Mouse (Mus musculus) olfactory bulb, adult 2 months (tissue): ENCODE measurements around the gene Pla2r1. TPM values are rescaled to one million over a fixed set of nuclear protein-coding genes. Genes with fewer than 3 reads are reported as not detected.

Experiments used
- H3K27ac ChIP-seq: fragments of 200-500 bp; 2 replicates; pipeline ENCODE4 v1.5.1; 2012; ENCODE audit warnings: low read depth, low read length; ENCODE audit not compliant: insufficient read depth
- H3K4me1 ChIP-seq: fragments of 200-500 bp; 2 replicates; pipeline ENCODE4 v1.6.1; 2012; ENCODE audit warnings: low read length; ENCODE audit not compliant: control insufficient read depth, insufficient read depth
- H3K4me3 ChIP-seq: fragments of 200-500 bp; 2 replicates; pipeline ENCODE4 v1.5.1; 2012; ENCODE audit warnings: mild to moderate bottlenecking, low read depth, low read length, moderate library complexity; ENCODE audit not compliant: insufficient read depth
- CTCF ChIP-seq: fragments of 200-500 bp; IDR thresholded peaks from 2 replicates; pipeline ENCODE4 v1.5.1; 2012; ENCODE audit warnings: low read depth, mild to moderate bottlenecking, low read length, moderate library complexity; ENCODE audit not compliant: insufficient read depth
- POLR2A ChIP-seq: fragments of 200-500 bp; IDR thresholded peaks from 2 replicates; pipeline ENCODE4 v1.6.1; 2012; ENCODE audit warnings: mild to moderate bottlenecking, low read depth, low read length, moderate library complexity; ENCODE audit not compliant: insufficient read depth
- WGBS: fragments of 180-500 bp; shearing (Covaris S2); methylation state at CpG from one replicate; pipeline ENCODE4 v1.1.7; 2018; 5-methylcytosine and 5-hydroxymethylcytosine counted together
- polyA plus RNA-seq: library from polyadenylated mRNA; stranded (reverse); fragments of >200 nt; gene quantifications from 2 replicates; pipeline ENCODE4 v1.2.4, GENCODE M21; 2012; ENCODE audit warnings: low replicate concordance; ENCODE audit not compliant: missing spikeins, insufficient read depth, insufficient read length

Gene Pla2r1
- not detected in 2 replicates for polyA plus RNA-seq

DNA sequence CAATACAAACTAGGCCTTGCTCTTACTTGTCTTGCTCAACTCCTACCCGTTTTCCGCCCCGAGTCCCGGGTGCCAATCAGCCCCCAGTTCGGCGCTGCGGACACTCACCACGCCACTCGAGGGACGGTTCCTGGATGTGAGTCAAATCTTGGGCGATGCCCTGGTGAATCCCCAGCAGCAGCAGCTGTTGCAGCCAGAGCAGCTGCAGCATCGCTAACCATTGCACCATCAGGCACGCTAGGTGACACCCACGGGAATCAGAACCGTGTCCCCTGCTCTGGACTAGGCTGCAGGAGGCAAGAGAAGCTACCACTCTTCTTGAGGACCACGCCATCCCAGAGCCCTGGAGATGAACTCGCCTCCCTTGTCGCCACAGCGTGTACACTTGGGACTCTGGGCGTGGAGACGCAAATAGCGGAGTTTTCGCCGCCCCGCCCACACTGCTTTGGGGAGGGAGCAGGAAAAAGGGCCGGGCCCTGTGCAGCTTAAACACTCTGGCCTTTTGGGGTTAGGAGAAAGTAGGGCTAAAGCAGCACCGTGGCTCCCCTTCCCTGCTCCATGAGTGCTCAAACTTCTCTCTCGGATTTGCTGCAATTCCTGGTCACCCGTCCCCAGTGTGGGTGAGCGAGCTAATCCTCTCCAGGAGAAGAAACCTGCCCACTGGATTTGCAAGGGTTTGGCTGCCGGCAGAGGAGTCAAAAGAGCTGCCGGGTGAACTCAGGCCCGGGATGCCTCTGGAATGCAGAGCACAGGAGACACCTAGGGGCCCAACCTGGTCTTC is at the start of gene Pla2r1:
Gene Pla2r1, minus strand, starts transcription at position 407 of the 781 bp plus-strand sequence.
- no peak within 1 kb of the TSS for H3K27ac ChIP-seq
- peak; percentile 13; the same call in 1 of the 2 replicates for TF ChIP-seq CTCF
- no peak for TF ChIP-seq POLR2A
- peaks cover 10% of the 10 kb centered on the region for H3K4me1 ChIP-seq
- 11% methylated on average over 33 of the region's 33 CpGs for WGBS
- H3K4me3 ChIP-seq = peak within 1 kb of the TSS; percentile 29

DNA sequence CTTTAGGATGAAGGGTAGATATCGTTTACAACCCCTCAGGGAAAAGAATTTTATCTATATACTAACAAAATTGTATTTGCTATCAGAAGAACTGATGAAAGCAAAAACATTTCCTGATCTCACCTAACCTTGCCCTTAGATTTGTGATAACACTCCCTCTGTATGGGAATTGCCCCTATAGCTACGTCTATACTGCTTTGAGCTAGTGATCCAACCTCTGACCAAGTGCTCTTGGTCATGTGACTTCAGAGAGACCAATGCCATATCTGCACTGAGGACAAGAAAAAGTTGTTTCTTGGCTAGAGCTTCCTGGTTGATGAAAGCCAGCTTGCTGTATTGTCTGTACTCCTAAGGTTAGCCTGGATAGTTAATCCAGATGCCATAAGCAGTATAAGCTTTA is 48.2 kb upstream of the Pla2r1 start:
- Histone ChIP-seq H3K4me1 (no peaks in the 10 kb centered on the region), H3K27ac (no peak overlapping the region), H3K4me3 (no peak overlapping the region)
- TF ChIP-seq POLR2A = no peak
- TF ChIP-seq CTCF = no peak
- WGBS = 93% methylated on average over 2 of the region's 2 CpGs

DNA sequence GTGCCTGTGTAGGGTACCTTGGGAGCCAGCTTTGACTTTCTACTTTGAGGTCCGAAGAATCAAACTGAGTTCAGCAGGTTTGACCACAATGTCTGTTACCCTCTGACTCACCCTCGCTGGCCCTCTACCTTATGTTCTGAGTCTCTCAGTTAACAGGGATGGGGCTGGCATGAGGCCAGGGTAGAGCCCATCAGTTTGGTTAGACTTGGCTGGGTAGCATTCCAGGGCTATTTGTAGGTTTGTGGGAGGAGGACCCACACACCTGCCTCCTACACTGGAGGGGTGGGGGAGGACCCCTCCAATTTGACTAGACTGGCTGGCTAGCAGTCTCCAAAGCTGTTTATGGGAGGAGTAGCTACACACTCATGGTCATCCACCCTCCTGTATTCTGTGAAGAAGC is 47.8 kb upstream of the Pla2r1 start:
- H3K27ac ChIP-seq = no peak overlapping the region
- no peak overlapping the region for H3K4me3 ChIP-seq
- no peak for TF ChIP-seq POLR2A
- TF ChIP-seq CTCF = no peak
- H3K4me1 ChIP-seq = no peaks in the 10 kb centered on the region
- WGBS = 93% methylated on average over 2 of the region's 2 CpGs

GRCm38 (mm10) chr2:60583416-60583815 is 30.3 kb upstream of the Pla2r1 start:
- no peaks in the 10 kb centered on the region for H3K4me1 ChIP-seq
- TF ChIP-seq CTCF (no peak), POLR2A (no peak)
- no peak overlapping the region for H3K27ac ChIP-seq
- WGBS = 90% methylated on average over 4 of the region's 4 CpGs
- no peak overlapping the region for H3K4me3 ChIP-seq

GRCm38 (mm10) chr2:60554561-60554960 is 1.5 kb upstream of the Pla2r1 start:
- Histone ChIP-seq H3K27ac (no peak overlapping the region), H3K4me3 (no peak overlapping the region), H3K4me1 (peaks cover 10% of the 10 kb centered on the region)
- 85% methylated on average over 4 of the region's 4 CpGs for WGBS
- no peak for TF ChIP-seq POLR2A
- TF ChIP-seq CTCF = no peak

DNA sequence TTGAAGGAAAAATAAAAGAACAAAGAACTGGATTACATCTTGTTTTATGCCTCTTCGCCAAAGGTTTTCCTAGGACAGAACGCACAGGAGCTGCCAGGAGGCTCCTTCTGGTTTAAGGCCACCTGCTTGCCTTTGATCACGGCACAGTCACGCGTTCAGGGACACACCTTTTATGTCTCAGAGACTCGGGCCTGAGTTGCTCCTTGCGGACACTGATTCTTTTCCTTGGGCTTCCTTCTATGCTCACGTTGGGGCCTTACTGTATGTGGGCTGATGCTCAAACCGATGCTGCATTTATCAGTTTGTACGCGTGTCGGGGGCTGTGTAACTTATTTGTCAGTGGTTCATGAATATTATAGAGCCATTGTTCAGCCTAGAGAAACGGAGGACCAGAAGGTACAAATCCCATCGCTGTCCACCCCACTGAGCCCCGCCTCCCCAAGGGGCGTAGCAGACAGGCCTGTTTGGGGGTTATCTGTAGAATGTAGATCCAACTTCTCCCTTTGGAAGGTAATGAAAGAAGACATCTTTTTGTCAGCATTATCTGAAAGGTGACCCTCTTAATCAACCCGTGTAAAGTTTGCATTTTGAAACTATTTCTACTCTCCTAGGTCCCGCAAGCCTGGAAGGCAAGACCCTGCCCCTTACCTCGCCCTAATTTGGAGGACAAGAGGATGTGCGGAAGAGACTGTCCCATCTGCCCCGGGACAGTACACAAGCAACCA is 769 bp downstream of the Pla2r1 start:
- Histone ChIP-seq H3K4me1 (peaks cover 10% of the 10 kb centered on the region), H3K4me3 (0 out of 2 replicates have a peak overlapping the region, but pooled peaks have one; percentile 29), H3K27ac (no peak overlapping the region)
- TF ChIP-seq CTCF (no peak), POLR2A (no peak)
- WGBS = 59% methylated on average over 21 of the region's 21 CpGs

DNA sequence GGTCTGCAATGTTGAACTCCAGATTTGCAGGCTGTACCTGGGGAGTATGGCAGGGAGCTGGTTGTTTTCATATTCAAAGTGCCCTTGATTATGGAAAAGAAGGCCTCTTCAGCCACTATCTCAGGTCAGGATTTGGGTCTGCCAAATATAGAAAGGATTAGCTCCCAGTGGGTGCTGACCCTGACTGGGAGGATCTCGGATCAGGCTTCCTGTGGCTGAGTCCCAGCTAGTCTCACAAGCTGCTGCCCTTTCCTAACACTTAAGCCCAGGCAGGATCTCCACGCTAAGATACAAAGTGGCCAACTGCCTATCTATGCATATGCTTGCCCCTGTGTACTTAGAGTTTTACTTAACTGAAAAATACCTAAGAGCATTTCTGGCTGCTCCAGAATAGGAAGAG is 1.4 kb downstream of the Pla2r1 start:
- TF ChIP-seq POLR2A = no peak
- no peak for TF ChIP-seq CTCF
- peaks cover 10% of the 10 kb centered on the region for H3K4me1 ChIP-seq
- H3K4me3 ChIP-seq = no peak overlapping the region
- H3K27ac ChIP-seq = no peak overlapping the region
- WGBS = 88% methylated on average over 2 of the region's 2 CpGs

GRCm38 (mm10) chr2:60550521-60550920 is 2.6 kb downstream of the Pla2r1 start:
- WGBS = 98% methylated on average over 8 of the region's 8 CpGs
- TF ChIP-seq CTCF (no peak), POLR2A (no peak)

DNA sequence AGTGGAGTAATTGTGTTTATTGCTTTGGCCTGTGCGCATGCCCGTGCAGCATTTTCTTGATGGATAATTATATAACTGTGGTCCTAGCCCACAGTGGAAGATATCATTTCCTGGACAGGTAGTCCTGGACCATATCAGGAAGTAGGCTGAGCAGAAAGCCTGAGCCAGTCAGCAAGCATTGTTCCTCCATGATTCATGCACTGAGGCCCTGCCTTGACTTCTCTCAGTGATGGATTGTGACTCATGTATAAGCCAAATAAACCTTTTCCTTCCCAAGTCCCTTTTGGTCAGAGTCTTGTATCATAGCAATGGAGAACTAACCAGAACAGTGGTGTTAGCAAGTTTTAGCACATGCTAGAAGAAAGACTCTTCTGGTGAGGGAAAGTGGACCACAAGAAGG is 3.3 kb downstream of the Pla2r1 start:
- Histone ChIP-seq H3K4me1 (peaks cover 10% of the 10 kb centered on the region), H3K4me3 (no peak overlapping the region), H3K27ac (no peak overlapping the region)
- no peak for TF ChIP-seq POLR2A
- TF ChIP-seq CTCF = no peak
- WGBS = 97% methylated on average over 2 of the region's 2 CpGs

More at GRCm38 (mm10) chr2:60550521-60550920, 2.6 kb downstream of the Pla2r1 start:
- Histone ChIP-seq H3K4me3 (no peak overlapping the region), H3K27ac (no peak overlapping the region), H3K4me1 (peaks cover 10% of the 10 kb centered on the region)
